Mouse (Mus musculus) ES-E14 (cell line): ENCODE data around the gene Stip1. TPM values are rescaled to one million over a fixed set of nuclear protein-coding genes. Genes with fewer than 3 reads are reported as not detected.
"Not testable (repeated sequence)": the region's sequence is repeated elsewhere in the genome, so short reads cannot be mapped to it uniquely, and the experiment has no call there.

Experiments used
- DNase-seq: peaks from one replicate; pipeline ENCODE4 v3.0.0-alpha.2; 2013; ENCODE audit warnings: low read depth, low spot score
- H3K27ac ChIP-seq: 2 replicates; pipeline ENCODE4 v1.5.1; 2012; ENCODE audit warnings: low read depth, mild to moderate bottlenecking, low read length, moderate library complexity, mixed read lengths; ENCODE audit not compliant: poor library complexity, insufficient read depth, severe bottlenecking
- H3K36me3 ChIP-seq: 2 replicates; pipeline ENCODE4 v1.6.1; 2012; ENCODE audit warnings: mild to moderate bottlenecking, low read length, moderate library complexity, mixed read lengths; ENCODE audit not compliant: control insufficient read depth, poor library complexity, insufficient read depth, severe bottlenecking
- H3K4me1 ChIP-seq, 2 experiments: fragments of 150-350 bp in 1 of 2; sonication (generic) in 1 of 2; 2 replicates each; pipeline ENCODE4 v1.6.1; 2012; ENCODE audit warnings: low read length in 2 of 2, mild to moderate bottlenecking in 1 of 2, mixed read lengths in 1 of 2; ENCODE audit not compliant: control insufficient read depth in 2 of 2, insufficient read depth in 2 of 2, poor library complexity in 1 of 2
- H3K4me3 ChIP-seq, 2 experiments: fragments of 150-350 bp in 1 of 2; sonication (generic) in 1 of 2; 2 replicates each; pipeline ENCODE4 v1.5.1; 2012; ENCODE audit warnings: low read length in 2 of 2, low read depth in 1 of 2, mild to moderate bottlenecking in 1 of 2, mixed read lengths in 1 of 2; ENCODE audit not compliant: insufficient read depth in 1 of 2, poor library complexity in 1 of 2, severe bottlenecking in 1 of 2
- H3K9ac ChIP-seq: 2 replicates; pipeline ENCODE4 v1.6.1; 2012; ENCODE audit warnings: low read depth, mild to moderate bottlenecking, low read length, mixed read lengths; ENCODE audit not compliant: poor library complexity, insufficient read depth, severe bottlenecking
- H3K9me3 ChIP-seq: fragments of 150-350 bp; sonication (generic); 2 replicates; pipeline ENCODE4 v1.6.1; 2012; ENCODE audit warnings: low read depth, mild to moderate bottlenecking, low read length; ENCODE audit not compliant: control insufficient read depth, insufficient read depth
- CHD2 ChIP-seq: IDR thresholded peaks from 2 replicates; pipeline ENCODE4 v1.6.1; 2014; ENCODE audit warnings: mild to moderate bottlenecking, low read depth, low read length, inconsistent platforms
- HCFC1 ChIP-seq: IDR thresholded peaks from 2 replicates; pipeline ENCODE4 v1.6.1; 2012; ENCODE audit warnings: low read length, inconsistent platforms, borderline replicate concordance; ENCODE audit not compliant: insufficient read depth
- MAFK ChIP-seq: IDR thresholded peaks from 2 replicates; pipeline ENCODE4 v1.6.1; 2014; ENCODE audit warnings: mild to moderate bottlenecking, low read depth, low read length, inconsistent platforms; ENCODE audit not compliant: insufficient read depth
- ZC3H11A ChIP-seq: IDR thresholded peaks from 2 replicates; pipeline ENCODE4 v1.6.1; 2012; ENCODE audit warnings: low read depth, mild to moderate bottlenecking, inconsistent platforms, low read length, borderline replicate concordance
- ZNF384 ChIP-seq: IDR thresholded peaks from 2 replicates; pipeline ENCODE4 v1.6.1; 2012; ENCODE audit warnings: low read depth, low read length, inconsistent platforms
- in situ Hi-C, 2 experiments: fragments of 600-800 bp; cut with MboI; formaldehyde crosslinking; loops; one replicate each; pipeline ENCODE4 v1.15.1; 2025; ENCODE audit warnings: low sequenced_read_pairs in 2 of 2, inconsistent platforms in 1 of 2; ENCODE audit not compliant: unreplicated experiment in 2 of 2
- total RNA-seq: library from RNA; depleted of rRNA; stranded (reverse); fragments of 300-350 nt; gene quantifications from 2 replicates; pipeline ENCODE4 v1.2.3, GENCODE M21; 2012

Stip1 gene
- total RNA-seq, 1 experiment, result 280 TPM

DNA sequence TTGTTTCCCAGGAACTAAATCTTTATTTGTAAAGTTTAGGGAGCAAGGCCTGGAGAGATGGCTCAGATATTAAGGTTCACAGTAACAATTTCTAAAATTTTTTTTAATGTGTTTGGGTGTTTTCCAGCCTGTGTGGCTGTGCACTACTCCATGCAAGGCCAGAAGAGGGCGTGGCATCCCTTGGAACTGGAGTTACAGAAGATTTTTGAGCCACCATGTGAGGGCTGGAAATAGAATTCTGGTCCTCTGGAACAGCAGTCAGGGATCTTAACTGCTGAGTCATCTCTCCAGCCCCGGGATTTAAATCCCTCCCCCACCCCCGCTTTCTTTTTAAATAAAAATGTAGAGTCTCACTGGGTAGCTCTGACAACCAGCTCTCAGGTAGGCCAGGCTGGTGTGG lies 15.4 kb upstream of the Stip1 start:
- Histone ChIP-seq H3K4me1 (peaks cover 6 to 20% of the 10 kb centered on the region in 2 experiments; a peak in 2 of 4 replicates), H3K27ac (peak overlapping the region; percentile 70; the same call in 1 of the 2 replicates), H3K36me3 (no peaks in the 10 kb centered on the region), H3K4me3 (no peak overlapping the region), H3K9ac (no peak overlapping the region; the same call in 1 of the 2 replicates), H3K9me3 (no peaks in the 10 kb centered on the region)
- DNase-seq, result no peak
- TF ChIP-seq HCFC1, result no peak
- no peak for TF ChIP-seq CHD2
- peak; percentile 92 for TF ChIP-seq MAFK
- in situ Hi-C loops, result loop anchor here in 1 of 2 experiments (10.0 kb wide), 1 partner anchor 290 kb away; the partner anchor contains the start of gene Mark2

DNA sequence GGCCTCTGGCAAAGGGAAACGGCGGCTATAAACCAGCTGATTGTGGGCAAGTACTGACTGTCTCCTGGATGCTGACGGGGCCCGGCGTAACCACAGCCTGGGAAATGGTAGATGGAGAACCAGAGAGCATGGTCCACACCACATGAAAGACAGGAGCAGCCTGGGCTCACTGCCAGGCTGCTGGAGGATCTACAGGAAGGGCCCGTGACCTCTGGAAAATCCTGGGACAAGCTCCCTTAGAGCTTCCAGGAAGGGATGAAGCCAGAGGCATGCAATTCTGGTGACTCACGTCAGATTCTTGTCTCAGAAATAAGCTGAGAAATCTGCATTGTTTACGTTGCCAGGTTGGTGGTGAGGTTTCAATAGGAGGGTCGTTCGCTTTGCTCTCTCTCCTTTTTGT lies 15.0 kb upstream of the Stip1 start:
- TF ChIP-seq HCFC1 (no peak), MAFK (no peak), CHD2 (no peak), ZNF384 (no peak)
- Histone ChIP-seq H3K4me1 (peaks cover 6 to 20% of the 10 kb centered on the region in 2 experiments; a peak in 2 of 4 replicates), H3K36me3 (no peaks in the 10 kb centered on the region), H3K9me3 (no peaks in the 10 kb centered on the region), H3K4me3 (no peak overlapping the region), H3K27ac (peak overlapping the region; percentile 70), H3K9ac (peak overlapping the region; percentile 60)
- DNase-seq, result no peak
- in situ Hi-C loops, result loop anchor here in 1 of 2 experiments (10.0 kb wide), 1 partner anchor 290 kb away; the partner anchor contains the start of gene Mark2

DNA sequence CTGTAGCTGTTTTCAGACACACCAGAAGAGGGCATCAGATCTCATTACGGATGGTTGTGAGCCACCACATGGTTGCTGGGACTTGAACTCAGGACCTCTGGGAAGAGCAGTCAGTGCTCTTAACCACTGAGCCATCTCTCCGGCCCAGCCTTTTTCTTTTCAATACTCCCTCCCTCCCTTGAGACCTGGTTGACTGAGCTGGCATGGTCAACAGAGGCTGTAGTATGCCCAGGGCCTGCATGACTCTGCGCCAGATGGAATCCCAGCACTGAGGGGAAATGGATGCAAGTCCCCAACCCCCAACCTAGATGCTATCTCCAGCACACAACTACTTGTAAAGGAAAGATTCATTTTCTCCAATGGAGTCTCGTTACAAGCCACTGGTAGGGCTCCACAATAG lies 13.6 kb upstream of the Stip1 start:
- not testable (repeated sequence) for H3K36me3 ChIP-seq, H3K9me3 ChIP-seq, H3K4me3 ChIP-seq, DNase-seq, H3K27ac ChIP-seq, H3K9ac ChIP-seq
- in situ Hi-C loops, result loop anchor here in 1 of 2 experiments (10.0 kb wide), 1 partner anchor 291 kb away; the partner anchor contains the start of gene Mark2
- peaks cover 6 to 22% of the 10 kb centered on the region in 2 experiments; a peak in 2 of 4 replicates for H3K4me1 ChIP-seq

DNA sequence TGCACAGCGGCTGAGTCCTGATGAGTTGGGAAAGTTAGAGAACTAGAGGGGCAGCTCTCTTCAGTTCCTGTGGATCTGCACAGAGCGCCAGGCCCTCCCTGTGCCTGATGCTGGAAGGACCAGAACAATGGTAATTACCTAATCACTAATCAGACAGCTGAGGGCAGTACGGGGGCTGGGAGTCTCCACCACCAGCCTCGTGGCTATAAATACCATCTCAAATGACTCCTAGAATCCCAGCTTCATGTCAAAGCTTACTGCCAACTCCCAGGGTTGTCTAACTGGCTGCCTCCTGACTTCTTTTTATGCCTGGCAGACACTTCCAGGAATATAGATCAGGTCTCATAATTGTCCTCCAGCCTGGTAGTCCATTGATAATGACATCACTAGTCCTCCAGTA lies 4.9 kb upstream of the Stip1 start:
- in situ Hi-C loops, result no loop called here
- Histone ChIP-seq H3K9me3 (no peaks in the 10 kb centered on the region), H3K36me3 (no peaks in the 10 kb centered on the region), H3K4me3 (no peak overlapping the region), H3K27ac (no peak overlapping the region; the same call in 1 of the 2 replicates), H3K4me1 (peaks cover 0 to 8% of the 10 kb centered on the region in 2 experiments; a peak in 1 of 4 replicates), H3K9ac (no peak overlapping the region)
- DNase-seq, result no peak
- TF ChIP-seq HCFC1 (no peak), MAFK (no peak), CHD2 (no peak), ZNF384 (no peak), ZC3H11A (no peak)

DNA sequence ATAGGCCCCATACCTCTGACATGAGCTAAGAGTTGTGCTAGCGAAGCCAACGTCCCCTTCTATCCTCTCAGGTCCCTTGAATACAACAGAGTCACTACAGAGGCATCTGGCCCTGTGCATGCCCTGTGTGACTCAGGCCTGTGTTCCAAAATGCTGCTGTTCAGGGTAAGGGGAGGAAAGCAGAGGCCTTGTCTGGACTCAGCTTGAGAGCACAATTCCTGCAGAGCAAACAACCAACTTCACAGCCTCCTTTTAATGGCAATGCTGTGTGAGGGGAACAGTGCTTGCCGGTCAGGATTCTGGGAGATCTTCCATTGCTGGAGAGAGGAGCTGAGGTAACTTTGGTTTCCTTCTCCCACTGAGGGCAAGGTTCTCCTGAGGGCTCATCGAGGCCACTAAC lies 4.5 kb upstream of the Stip1 start:
- in situ Hi-C loops, result no loop called here

More for the DNA sequence above, 4.5 kb upstream of the Stip1 start:
- no peak overlapping the region for H3K27ac ChIP-seq
- TF ChIP-seq HCFC1 (no peak), ZNF384 (no peak), ZC3H11A (no peak), MAFK (no peak), CHD2 (no peak)
- H3K9me3 ChIP-seq, result no peaks in the 10 kb centered on the region
- peaks cover 0 to 8% of the 10 kb centered on the region in 2 experiments; a peak in 1 of 4 replicates for H3K4me1 ChIP-seq
- H3K9ac ChIP-seq, result no peak overlapping the region
- no peaks in the 10 kb centered on the region for H3K36me3 ChIP-seq
- H3K4me3 ChIP-seq, result no peak overlapping the region
- DNase-seq, result no peak
